Mouse (Mus musculus): ENCODE measurements around the gene Prkn. TPM values are rescaled to one million over a fixed set of nuclear protein-coding genes. Genes with fewer than 3 reads are reported as not detected.

Prkn gene
- polyA plus RNA-seq, 1 experiment from 2014 or later, result 2.8 TPM

DNA sequence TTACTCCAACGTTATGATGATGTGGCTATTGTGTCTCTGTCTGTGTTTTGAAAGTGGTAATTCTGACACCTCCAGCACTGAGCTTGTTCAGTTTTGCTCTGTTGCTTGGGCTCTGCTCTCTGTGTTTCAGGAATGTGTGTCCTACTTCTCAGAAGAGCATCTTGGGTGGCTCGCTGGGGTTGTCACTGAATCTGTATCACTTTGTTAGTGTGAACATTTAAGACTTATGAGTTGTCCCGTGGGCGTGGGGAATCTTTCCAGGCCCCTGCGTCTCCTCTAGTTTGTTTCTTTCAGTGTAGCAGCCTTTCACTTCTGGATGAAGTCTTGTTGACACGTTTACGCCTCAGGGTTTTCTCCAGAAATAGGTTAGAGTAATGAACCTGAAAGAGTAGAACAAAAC lies 283.9 kb downstream of the Prkn start:
- Histone ChIP-seq H3K27me3 (replicated peaks; ENCODE audit: insufficient read depth, low read length) (no peaks in the 10 kb centered on the region), H3K9me3 (ENCODE audit: low read length) (no peaks in the 10 kb centered on the region), H3K4me1 (ENCODE audit: insufficient read depth, low read depth, low read length) (no peaks in the 10 kb centered on the region), H3K4me3 (ENCODE audit: low read depth, low read length) (no peak overlapping the region), H3K4me2 (replicated peaks; ENCODE audit: low read depth, low read length) (no peak overlapping the region), H3K9ac (replicated peaks; ENCODE audit: low read depth) (no peak overlapping the region), H3K27ac (ENCODE audit: low read length) (no peak overlapping the region), H3K36me3 (ENCODE audit: insufficient read depth, low read length) (no peaks in the 10 kb centered on the region)
- WGBS, result 66% methylated on average over 7 of the region's 7 CpGs
- ATAC-seq (no peak), DNase-seq (ENCODE audit: low spot score) (no peak)
- TF ChIP-seq CTCF (IDR thresholded peaks at IDR 0.05) (no peak), EP300 (IDR thresholded peaks at IDR 0.05) (no peak)

DNA sequence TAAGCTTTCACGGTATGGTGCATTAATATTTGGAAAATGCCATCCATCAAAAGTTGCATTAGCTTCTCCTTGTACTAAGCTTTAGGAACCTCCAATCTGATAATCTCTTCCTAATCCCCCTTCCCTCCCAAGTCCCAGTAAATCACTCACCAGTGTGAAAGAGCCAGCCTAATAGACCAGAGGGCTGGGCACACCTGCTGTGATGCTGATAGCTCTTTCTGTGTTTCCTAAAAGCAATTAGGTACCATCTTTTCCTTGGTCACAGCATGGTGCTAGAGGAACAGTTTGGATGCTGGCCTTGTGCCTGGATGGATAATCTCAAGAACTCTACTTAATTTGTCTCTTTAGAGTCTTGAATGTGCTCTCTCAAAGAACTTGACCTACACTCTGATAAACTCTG lies 287.0 kb downstream of the Prkn start:
- WGBS, result 90% methylated on average over 1 of the region's 1 CpGs
- DNase-seq (ENCODE audit: low spot score) (no peak), ATAC-seq (no peak)
- Histone ChIP-seq H3K4me1 (ENCODE audit: insufficient read depth, low read depth, low read length) (no peaks in the 10 kb centered on the region), H3K9me3 (ENCODE audit: low read length) (no peaks in the 10 kb centered on the region), H3K36me3 (ENCODE audit: insufficient read depth, low read length) (no peaks in the 10 kb centered on the region), H3K27ac (ENCODE audit: low read length) (no peak overlapping the region), H3K27me3 (replicated peaks; ENCODE audit: insufficient read depth, low read length) (no peaks in the 10 kb centered on the region), H3K4me2 (replicated peaks; ENCODE audit: low read depth, low read length) (no peak overlapping the region), H3K9ac (replicated peaks; ENCODE audit: low read depth) (no peak overlapping the region), H3K4me3 (ENCODE audit: low read depth, low read length) (no peak overlapping the region)
- TF ChIP-seq CTCF (IDR thresholded peaks at IDR 0.05), result no peak
- TF ChIP-seq EP300 (IDR thresholded peaks at IDR 0.05), result no peak

DNA sequence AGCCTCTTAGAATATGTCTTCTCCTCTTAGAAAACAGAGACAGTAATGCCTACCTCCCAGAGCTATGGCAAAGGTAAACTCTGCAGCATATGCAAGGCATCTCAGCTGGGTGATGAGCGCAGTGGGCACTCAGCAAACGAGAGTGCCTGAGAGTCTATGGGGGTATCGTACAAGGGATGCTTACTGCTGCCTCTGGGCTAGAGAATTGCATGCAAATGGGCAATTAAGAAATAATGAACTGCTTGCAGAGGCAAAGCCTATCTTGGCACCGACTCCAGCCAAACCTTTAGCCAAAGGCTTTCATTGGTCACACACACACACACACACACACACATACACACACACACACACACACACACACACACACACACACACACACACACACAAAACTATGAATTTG lies 290.7 kb downstream of the Prkn start:
- ATAC-seq (no peak), DNase-seq (ENCODE audit: low spot score) (no peak)
- Histone ChIP-seq H3K27ac (ENCODE audit: low read length) (no peak overlapping the region), H3K9me3 (ENCODE audit: low read length) (no peaks in the 10 kb centered on the region), H3K4me3 (ENCODE audit: low read depth, low read length) (no peak overlapping the region), H3K4me2 (replicated peaks; ENCODE audit: low read depth, low read length) (no peak overlapping the region), H3K4me1 (ENCODE audit: insufficient read depth, low read depth, low read length) (no peaks in the 10 kb centered on the region), H3K27me3 (replicated peaks; ENCODE audit: insufficient read depth, low read length) (no peaks in the 10 kb centered on the region), H3K36me3 (ENCODE audit: insufficient read depth, low read length) (no peaks in the 10 kb centered on the region), H3K9ac (replicated peaks; ENCODE audit: low read depth) (no peak overlapping the region)
- TF ChIP-seq EP300 (IDR thresholded peaks at IDR 0.05) (no peak), CTCF (IDR thresholded peaks at IDR 0.05) (no peak)
- WGBS, result 76% methylated on average over 4 of the region's 4 CpGs

DNA sequence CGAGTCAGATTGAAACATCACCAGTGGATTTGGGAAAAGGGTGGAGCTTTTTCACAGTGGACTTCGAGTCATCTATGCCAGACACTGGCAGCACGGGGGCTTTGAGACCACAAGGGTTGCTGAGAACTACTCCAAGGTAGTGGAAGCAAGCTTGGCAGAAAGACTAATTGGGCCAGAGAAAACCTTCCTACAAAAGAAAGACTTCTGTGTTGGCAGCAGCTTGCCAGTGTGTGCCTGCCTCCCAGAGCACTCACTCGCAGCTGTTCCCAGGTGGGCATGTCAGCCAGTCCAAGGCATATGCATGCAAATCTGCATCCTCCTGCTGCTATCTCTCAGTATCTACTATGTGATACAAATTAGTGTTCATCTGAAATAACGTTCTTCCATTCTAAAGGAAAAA lies 302.1 kb downstream of the Prkn start:
- Histone ChIP-seq H3K4me2 (replicated peaks; ENCODE audit: low read depth, low read length) (no peak overlapping the region), H3K9me3 (ENCODE audit: low read length) (no peaks in the 10 kb centered on the region), H3K4me3 (ENCODE audit: low read depth, low read length) (no peak overlapping the region), H3K9ac (replicated peaks; ENCODE audit: low read depth) (no peak overlapping the region), H3K27ac (ENCODE audit: low read length) (no peak overlapping the region), H3K4me1 (ENCODE audit: insufficient read depth, low read depth, low read length) (no peaks in the 10 kb centered on the region), H3K36me3 (ENCODE audit: insufficient read depth, low read length) (no peaks in the 10 kb centered on the region), H3K27me3 (replicated peaks; ENCODE audit: insufficient read depth, low read length) (no peaks in the 10 kb centered on the region)
- TF ChIP-seq CTCF (IDR thresholded peaks at IDR 0.05), result no peak
- ATAC-seq, result no peak
- no peak for DNase-seq (ENCODE audit: low spot score)
- WGBS, result 77% methylated on average over 5 of the region's 5 CpGs

DNA sequence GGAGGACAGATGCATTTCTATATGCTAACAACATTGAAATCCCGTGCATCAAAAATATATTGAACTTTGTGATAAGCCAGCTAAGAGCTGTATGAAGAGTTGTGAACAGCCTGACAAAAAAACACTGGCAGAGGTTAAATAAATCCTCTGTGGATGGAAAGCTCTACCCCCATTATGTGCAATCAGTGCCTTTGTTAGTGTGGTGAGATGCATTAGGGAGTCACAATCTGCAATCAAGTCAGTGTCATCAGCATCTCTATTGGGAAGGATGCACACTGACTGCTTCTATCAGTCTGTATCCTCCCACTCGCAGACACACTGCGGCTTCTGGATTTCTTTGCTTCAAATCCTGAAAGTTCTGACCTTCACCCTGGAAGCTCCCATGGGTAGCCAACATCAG lies 315.9 kb downstream of the Prkn start:
- H3K9ac ChIP-seq (replicated peaks; ENCODE audit: low read depth), result no peak overlapping the region
- TF ChIP-seq EP300 (IDR thresholded peaks at IDR 0.05) (no peak), CTCF (IDR thresholded peaks at IDR 0.05) (no peak)
- H3K4me1 ChIP-seq (ENCODE audit: insufficient read depth, low read depth, low read length), result no peaks in the 10 kb centered on the region
- no peak overlapping the region for H3K4me2 ChIP-seq (replicated peaks; ENCODE audit: low read depth, low read length)
- no peak for DNase-seq (ENCODE audit: low spot score)
- H3K27me3 ChIP-seq (replicated peaks; ENCODE audit: insufficient read depth, low read length), result no peaks in the 10 kb centered on the region
- no peak overlapping the region for H3K27ac ChIP-seq (ENCODE audit: low read length)
- no peaks in the 10 kb centered on the region for H3K36me3 ChIP-seq (ENCODE audit: insufficient read depth, low read length)
- no peak overlapping the region for H3K4me3 ChIP-seq (ENCODE audit: low read depth, low read length)
- 80% methylated on average over 3 of the region's 3 CpGs for whole genome bisulfite sequencing
- no peak for ATAC-seq
- H3K9me3 ChIP-seq (ENCODE audit: low read length), result no peaks in the 10 kb centered on the region

DNA sequence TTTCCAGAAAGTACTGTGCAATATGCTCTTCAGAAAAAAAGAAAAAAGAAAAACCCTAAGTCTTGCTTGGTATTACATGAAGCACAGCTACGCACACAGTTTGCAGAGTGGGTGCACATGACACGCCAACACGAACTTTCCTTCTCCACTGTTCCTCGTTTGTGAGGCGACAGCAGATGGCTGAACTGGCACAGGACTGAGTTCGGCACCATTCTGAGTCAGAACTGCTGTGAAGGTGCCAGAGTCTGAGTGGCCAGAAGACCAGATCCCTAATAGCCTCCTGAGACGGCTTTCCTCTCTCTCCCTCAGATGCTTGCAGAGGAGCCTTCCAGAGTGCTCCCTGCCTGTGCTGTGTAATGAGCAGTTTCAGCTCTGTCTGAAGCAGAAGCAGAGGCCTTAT lies 317.4 kb downstream of the Prkn start:
- Histone ChIP-seq H3K27ac (ENCODE audit: low read length) (no peak overlapping the region), H3K4me2 (replicated peaks; ENCODE audit: low read depth, low read length) (no peak overlapping the region), H3K36me3 (ENCODE audit: insufficient read depth, low read length) (no peaks in the 10 kb centered on the region), H3K4me1 (ENCODE audit: insufficient read depth, low read depth, low read length) (no peaks in the 10 kb centered on the region), H3K27me3 (replicated peaks; ENCODE audit: insufficient read depth, low read length) (no peaks in the 10 kb centered on the region), H3K4me3 (ENCODE audit: low read depth, low read length) (no peak overlapping the region), H3K9me3 (ENCODE audit: low read length) (no peaks in the 10 kb centered on the region), H3K9ac (replicated peaks; ENCODE audit: low read depth) (no peak overlapping the region)
- ATAC-seq, result no peak
- DNase-seq (ENCODE audit: low spot score), result no peak
- TF ChIP-seq CTCF (IDR thresholded peaks at IDR 0.05), result no peak
- TF ChIP-seq EP300 (IDR thresholded peaks at IDR 0.05), result no peak
- WGBS, result 62% methylated on average over 7 of the region's 7 CpGs

DNA sequence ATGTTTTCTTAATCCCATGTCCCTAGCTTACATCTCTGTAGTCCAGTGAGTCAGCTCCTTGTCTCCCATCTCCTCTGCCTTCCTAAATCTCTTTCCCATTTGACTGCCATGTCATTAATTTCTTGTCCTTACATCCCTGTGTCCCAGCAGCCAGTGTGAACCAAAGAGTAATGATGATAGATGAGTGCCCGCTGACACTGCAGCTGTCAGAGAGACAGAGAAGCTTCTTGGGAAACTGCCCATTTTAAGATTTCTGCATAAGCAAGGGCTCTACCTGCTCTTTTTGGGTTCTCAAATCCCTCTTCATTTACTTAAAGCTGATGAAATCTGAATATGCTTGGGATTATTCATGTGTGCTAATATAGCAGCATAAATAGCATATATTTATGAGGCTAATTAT lies 321.3 kb downstream of the Prkn start:
- 83% methylated on average over 1 of the region's 1 CpGs for WGBS
- ATAC-seq (no peak), DNase-seq (ENCODE audit: low spot score) (no peak)
- Histone ChIP-seq H3K9ac (replicated peaks; ENCODE audit: low read depth) (no peak overlapping the region), H3K27me3 (replicated peaks; ENCODE audit: insufficient read depth, low read length) (no peaks in the 10 kb centered on the region), H3K4me2 (replicated peaks; ENCODE audit: low read depth, low read length) (no peak overlapping the region), H3K27ac (ENCODE audit: low read length) (no peak overlapping the region), H3K9me3 (ENCODE audit: low read length) (no peaks in the 10 kb centered on the region), H3K4me3 (ENCODE audit: low read depth, low read length) (no peak overlapping the region), H3K36me3 (ENCODE audit: insufficient read depth, low read length) (no peaks in the 10 kb centered on the region), H3K4me1 (ENCODE audit: insufficient read depth, low read depth, low read length) (no peaks in the 10 kb centered on the region)
- TF ChIP-seq EP300 (IDR thresholded peaks at IDR 0.05), result no peak
- no peak for TF ChIP-seq CTCF (IDR thresholded peaks at IDR 0.05)

Data from lung, postnatal 0 days (tissue).